Mouse (Mus musculus) left cerebral cortex, postnatal 14 days (tissue): ENCODE measurements around the gene Prlh. TPM values are rescaled to one million over a fixed set of nuclear protein-coding genes. Genes with fewer than 3 reads are reported as not detected.

Experiments
- DNase-seq, 2 experiments: peaks; one replicate each; pipeline ENCODE4 v3.0.0; 2021 to 2022; ENCODE audit warnings: low spot score in 2 of 2, mixed read lengths in 1 of 2
- intact Hi-C: fragments of 180-260 bp; cut with DNase I; formaldehyde crosslinking; loops from one replicate; pipeline ENCODE4 v1.15.1; 2025
- total RNA-seq, 2 experiments: library from RNA; stranded (reverse); gene quantifications; 2 replicates each; pipeline ENCODE4 v1.2.3; 2021

Prlh gene
- total RNA-seq, 2 experiments from 2014 or later = not detected

DNA sequence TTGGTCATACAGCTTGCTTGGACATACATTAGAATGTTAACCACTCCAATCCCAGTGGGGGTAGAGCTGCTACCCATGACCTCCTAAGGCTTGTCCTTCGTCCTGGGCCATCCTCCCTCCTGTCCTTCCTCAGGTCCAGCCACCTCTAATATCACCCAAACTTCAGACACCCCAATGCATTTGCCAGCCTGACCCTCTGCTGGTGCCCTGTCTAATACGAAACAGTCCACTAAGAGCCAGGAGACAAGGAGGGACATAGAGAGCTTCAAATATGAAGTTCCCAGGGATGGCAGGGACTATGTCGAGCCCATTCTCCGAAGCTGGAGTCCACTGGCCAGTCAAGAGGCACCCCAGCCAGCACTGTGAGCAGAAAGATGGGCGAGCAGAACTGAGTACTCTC, 44.7 kb downstream of the Prlh start:
- no peak for DNase-seq
- intact Hi-C loops = no loop called here

DNA sequence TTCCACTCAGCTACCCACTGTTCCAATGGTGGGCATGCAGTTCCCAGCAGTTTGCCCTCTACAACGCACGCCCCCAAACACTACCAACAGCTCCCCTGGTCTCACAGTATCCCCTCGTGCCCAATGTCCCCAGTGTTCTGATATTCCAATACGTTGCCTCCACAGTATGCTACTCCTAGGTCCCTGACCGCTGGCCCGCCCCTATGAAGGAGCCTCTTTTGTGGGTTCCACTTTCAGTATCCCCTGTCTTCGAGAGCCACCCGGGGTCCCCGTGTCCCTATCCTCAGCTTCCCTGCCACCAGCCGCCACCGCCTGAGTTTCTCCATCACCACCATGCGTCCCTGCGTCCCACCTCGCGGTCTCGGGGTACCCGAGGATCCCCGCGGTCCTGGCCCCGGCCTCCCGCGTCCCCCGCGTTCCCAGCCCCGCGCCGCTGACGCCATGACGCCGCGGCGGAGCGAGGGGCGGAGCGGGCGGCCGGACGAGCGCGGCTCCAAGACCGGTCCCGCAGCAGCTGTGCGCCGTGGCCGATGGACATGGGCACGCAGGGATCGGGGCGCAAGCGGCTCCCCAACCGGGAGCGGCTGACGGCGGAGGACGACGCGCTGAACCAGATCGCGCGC, 45.5 kb downstream of the Prlh start, which contains the start of gene Lrrfip1:
Gene Lrrfip1, plus strand, starts transcription at position 470 of the 623 bp plus-strand sequence.
- intact Hi-C loops = no loop called here
- DNase-seq = peak in 1 of 2 experiments; percentile 60

DNA sequence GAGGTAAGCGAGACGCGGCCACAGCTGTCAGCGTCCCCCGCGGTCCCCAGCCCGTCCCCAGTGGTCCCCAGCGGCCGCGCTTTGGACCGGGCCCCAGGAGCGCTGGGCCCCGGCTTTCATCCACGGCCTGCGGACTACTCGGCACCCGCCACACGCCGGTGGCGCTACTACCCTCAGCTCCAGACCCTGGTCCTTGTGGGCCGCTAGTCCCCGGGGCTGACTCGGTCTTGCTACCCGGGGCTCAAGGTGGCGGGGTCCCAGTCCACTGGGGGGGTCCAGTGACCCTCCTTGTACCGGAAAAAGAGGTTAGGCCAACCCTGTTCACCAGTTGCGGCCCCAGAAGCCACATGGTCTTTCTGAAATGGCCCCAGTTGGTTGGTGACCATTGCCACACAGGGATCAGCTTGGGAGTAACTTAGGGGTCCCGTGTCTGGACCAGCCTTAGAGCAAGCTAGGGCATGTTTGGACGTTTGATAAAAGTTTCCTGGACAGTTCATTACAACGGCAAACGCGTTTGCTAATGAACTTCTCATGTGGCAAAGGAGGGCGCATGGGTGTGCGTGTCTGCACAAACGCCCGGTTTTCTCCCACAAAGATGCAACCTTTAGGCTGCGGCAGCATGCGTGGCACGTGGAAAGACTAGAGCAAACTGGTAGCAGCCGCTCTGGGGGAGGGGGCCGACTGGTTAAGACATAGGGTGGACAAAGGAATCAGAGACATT, 46.1 kb downstream of the Prlh start:
- intact Hi-C loops = no loop called here
- peak in 1 of 2 experiments; percentile 37 for DNase-seq

DNA sequence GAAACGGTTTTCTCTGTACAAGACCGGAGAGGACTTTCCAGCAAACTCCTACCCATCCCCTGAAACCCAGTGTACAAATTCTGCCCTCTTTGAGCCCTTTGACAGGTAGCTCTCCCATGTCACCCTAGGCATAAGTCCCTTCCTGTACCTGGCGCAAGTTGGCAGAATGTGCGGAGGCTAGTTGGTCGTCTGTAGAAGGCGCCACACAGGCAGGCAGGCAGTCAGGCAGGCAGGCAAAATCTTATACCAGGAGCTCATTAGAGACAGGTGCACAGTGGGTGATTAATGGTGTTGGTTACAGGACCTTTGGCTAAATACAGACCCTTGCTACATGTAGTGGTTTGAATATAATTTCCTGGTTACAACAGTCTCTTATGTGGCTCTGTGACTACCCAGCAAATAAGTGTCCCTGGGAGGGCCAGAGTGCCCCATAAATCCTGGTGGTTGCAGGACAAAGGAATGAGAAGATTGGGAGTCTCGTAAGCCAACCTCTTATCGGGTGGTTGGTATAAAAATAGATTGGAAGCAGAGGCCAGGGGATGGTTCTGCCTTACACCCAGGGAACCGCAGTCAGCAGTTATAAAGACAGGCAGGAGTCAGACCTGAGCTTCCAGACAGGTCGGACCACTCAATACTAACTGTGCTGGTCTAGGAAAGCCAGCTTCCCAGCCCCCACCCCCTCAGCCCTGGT, 47.1 kb downstream of the Prlh start:
- DNase-seq = no peak
- intact Hi-C loops = no loop called here

DNA sequence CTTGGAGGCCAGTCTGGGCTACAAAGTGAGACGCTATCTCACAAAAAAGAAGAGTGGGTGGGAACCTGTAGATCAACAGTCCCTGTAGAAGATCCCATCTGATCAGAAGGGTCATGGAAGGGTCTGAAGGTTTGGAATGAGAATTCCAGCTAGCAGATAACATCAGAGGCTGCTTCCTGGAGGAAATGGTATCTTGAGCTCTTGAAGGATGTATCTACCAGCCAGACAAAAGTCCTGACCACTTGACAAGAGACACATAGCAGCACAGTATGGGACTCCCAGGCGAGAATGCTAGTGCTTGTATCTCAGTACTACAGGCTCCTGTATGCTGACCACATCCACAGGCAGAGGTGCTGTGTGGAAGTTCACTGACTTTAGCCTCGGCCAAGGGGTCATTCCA, 48.2 kb downstream of the Prlh start:
- intact Hi-C loops = no loop called here
- no peak for DNase-seq

DNA sequence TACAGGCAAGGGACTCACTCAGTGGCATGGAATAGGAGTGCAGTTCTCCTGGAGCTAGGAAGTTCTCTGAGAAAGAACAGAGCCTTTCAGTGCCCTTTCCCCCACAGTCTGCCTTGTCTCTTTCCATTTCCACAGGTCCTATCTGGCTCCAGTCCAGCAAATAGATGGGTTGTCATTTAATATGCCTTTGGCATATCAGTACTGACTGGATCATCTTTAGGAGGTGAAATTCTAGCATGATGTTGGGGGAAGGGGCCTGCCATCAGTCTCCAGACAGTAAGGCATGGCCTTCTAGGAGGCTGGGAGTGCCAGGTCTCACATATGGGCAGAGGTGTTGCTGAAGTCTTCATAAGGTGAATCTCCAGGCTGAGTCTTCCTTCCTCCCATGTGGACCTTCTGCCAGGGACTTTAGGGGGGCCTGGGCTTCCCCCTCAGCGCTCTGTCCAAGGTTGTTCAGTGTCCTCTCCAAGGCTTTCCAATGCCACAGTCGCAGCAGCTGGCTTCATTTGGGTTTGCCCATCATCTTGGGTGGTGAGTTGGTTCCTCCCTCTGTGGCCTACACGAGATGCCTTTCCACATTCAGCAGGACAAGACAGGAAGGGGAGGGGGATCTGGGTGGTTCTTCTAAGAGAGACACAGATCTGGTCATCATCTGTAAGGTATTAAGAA, 49.1 kb downstream of the Prlh start:
- no peak for DNase-seq
- intact Hi-C loops = no loop called here

DNA sequence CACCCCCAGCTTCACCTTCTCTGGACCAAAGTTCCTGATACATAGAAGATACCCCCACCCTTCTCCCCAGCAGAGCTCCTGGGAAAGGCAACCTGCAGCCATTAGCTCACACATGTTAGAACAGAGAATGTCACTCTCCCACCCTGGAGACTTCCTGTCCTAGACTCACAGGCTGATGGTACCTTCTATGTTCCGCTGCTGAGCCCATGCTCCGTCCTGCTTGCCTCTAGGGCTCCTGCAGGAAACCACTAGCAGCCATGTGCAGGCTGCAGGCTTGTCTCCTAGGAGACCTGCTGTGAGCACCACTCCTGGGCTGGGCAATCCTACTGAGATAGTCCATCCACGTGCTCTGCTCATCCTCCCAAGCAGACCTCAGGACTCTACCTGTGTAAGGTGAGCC, 49.7 kb downstream of the Prlh start:
- intact Hi-C loops = no loop called here
- no peak for DNase-seq

Other genes with a start within 250 kb of the Prlh start
- 1 to 10 TPM; 6.5 to 7.1 TPM for gene Col6a3, start 109.1 kb upstream of the Prlh start, total RNA-seq
- under 1 TPM; 0.51 to 0.64 TPM for gene Mlph, start 38.0 kb upstream of the Prlh start, total RNA-seq
- gene Rab17, start 16.6 kb downstream of the Prlh start, total RNA-seq = under 1 TPM in 1 of 2 experiments, not detected in 1; 0.59 TPM
- gene Lrrfip1, start 45.6 kb downstream of the Prlh start, total RNA-seq = 10 to 100 TPM; 73.3 to 77.0 TPM
- gene Rbm44, start 192.0 kb downstream of the Prlh start, total RNA-seq = not detected
- 10 to 100 TPM; 48.3 to 48.8 TPM for gene Ramp1, start 226.7 kb downstream of the Prlh start, total RNA-seq